Mouse (Mus musculus): Measurements from ENCODE around the gene Atf6.

DNA sequence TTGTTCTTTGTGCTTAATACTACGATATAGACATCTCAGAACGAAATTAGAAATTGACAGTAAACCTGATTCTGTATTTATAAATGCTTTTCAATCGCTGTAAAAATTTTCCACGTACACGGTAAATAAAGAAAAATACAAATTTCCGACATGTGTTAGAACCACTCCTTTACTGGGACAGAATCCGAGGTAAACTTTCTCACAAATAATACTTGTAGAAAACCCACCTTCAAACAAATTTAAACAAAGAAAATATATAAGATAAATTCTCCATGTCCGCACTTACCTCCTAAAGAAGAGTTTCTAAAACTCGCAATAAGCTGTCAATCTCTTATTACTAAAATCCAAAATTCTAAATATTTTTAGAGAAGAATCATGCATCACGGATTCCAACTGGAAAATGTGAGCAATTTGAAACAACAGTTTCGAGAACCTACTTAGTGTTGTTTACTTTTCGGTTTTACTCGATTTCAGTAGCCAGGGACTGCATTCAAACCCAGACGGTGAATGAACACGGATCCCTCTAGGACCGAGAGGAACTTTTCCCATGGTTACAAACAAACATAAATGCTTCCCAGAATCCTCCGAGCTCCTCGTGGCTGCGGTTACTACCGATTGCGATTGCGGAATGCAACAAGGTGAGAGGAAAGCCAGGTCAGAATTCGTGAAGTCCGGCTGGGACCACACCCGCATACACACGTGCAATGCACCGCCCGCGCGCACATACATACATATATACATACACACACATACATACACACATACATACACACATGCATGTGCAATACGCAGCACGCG is 735 bp upstream of the Atf6 start:
- no peak for TF ChIP-seq CTCF (IDR thresholded peaks at IDR 0.05; ENCODE audit: extremely low read depth, insufficient read depth, insufficient read length, insufficient replicate concordance)
- TF ChIP-seq POLR2A (IDR thresholded peaks at IDR 0.05; ENCODE audit: low read depth, low read length), result no peak
